Mouse (Mus musculus): ENCODE measurements around the gene Erbb2.

Erbb2 gene

DNA sequence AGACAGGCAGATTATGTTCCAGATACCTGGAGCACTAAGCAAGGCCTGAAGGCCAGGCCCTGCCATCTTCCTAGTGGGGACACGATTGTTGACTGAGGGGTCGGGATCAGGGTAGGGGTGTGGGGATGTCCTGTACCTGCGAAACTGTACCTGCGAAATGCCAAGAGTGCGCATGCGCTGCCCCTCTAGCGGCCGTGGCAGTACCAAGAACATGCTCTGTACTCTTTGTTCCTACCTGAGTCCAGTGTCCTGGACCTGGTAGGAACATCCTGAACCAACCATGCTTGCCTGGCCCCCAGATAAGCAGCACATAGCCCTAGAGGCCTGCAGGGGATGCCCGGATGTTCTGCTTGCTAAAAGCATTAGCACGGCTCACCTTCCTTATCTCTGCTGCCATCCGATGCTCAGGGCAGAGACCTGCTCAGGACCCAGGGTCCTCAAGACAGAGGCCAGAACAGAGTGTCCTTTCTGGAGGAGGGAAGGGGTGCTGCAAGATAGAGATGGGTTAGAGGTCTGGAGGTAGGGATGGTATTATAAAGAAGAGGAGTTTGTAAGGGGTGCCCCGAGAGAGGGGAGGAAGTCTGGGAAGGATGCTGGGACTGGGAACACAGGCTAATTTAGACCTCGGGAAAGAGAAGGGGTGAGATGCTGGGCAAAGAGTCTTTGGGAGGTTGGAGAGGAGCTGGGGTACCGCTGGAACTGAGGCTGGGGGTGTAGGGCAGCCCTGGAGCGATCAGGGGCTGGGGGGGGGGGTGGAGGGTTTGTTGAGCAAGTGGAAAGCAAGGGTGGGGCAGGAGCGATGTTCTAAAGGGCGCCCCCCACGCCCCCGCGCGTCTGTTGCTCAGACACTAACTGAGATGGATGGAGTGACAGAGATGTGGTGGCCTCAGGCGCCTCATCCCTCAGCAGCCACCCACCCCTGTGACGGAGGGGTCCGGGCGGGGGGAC is 26.4 kb upstream of the Erbb2 start, which contains the start of gene Pnmt:
Gene Pnmt, plus strand, starts transcription at position 813 of the 948 bp plus-strand sequence.
- DNase-seq (ENCODE audit: low spot score) = no peak

DNA sequence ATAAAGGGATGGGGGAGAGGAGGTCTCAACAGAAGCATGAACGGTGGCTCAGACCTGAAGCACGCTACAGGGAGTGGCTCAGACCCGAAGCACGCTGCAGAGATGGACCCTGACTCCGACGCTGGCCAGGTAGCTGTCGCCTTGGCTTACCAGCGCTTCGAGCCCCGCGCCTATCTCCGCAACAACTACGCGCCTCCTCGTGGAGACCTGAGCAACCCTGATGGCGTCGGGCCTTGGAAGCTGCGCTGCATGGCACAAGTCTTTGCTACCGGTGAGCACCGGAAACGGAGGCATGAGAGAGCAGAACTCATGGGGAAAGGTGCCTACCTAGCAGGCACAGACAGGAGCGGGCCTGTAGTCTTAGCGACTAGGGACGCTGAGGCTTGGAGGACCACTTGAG is 25.7 kb upstream of the Erbb2 start:
- no peak for DNase-seq (ENCODE audit: low spot score)

DNA sequence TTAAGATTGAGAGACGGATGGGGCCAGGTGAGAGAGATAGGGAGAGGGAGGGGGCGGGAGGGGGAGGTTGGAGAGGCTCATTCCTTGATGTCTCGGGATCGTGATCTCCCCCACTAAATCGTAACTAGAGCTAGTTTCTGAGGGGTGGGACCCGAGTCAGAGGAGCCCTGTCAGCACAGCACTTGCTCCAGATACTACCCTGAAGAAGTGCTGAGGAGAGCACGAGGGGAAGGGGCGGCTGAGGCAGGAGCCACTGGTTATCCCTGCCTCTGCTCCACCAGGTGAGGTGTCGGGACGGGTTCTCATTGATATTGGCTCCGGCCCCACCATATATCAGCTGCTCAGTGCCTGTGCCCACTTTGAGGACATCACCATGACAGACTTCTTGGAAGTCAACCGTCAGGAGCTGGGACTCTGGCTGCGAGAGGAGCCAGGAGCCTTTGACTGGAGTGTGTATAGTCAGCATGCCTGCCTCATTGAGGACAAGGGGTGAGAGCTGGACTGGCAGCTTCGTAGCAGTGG is 25.2 kb upstream of the Erbb2 start:
- no peak for DNase-seq (ENCODE audit: low spot score)

DNA sequence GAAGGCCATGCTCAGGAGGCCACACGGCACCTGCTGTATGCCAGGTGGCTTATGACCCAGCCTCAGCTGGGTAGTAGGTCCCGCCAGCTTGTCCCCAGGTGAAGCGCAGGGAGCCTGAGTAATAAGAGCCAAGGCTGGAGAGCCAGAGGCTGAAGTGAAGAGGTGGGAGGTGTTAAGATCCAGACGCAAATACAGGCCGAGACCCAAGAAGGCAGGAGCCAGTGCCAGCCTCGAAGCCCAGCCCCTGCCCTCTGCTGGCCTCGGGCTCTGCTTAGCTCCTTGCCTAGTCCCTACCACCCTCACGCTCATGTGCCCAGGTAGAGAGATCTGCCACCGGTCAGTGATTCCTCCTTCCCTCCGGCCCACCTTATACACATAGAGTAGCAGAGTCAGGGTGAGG is 24.0 kb upstream of the Erbb2 start:
- no peak for DNase-seq (ENCODE audit: low spot score)

DNA sequence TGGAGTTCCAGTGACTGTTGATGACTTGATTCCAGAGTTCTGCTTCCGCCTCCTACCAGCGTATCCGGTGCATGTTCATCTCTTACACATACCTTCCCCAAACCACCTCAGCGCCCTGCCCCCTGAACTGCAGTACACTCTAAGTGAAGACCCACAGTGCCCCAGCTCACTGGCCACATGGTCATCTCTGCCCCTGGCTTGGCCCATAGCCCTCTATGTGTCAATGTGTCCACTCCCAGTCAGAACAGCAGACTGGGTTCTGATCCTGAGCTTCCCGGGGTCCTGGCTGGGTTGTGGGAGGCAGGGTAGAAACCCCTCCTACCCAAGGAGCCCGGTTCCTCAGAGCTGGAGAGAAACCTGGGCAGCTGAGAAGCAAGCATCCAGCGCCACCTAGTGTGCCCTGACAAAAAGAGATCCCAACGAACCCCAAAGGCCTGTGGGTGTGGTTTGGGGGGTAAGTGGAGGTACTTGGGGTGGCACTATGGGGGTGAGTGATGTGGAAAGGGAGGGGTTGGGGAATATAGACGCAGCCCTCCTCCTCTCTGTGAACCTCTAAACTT is 23.0 kb upstream of the Erbb2 start:
- DNase-seq (ENCODE audit: low spot score) = no peak

GRCm38 (mm10) chr11:98390141-98390540 is 22.1 kb upstream of the Erbb2 start:
- DNase-seq (ENCODE audit: low spot score) = no peak

DNA sequence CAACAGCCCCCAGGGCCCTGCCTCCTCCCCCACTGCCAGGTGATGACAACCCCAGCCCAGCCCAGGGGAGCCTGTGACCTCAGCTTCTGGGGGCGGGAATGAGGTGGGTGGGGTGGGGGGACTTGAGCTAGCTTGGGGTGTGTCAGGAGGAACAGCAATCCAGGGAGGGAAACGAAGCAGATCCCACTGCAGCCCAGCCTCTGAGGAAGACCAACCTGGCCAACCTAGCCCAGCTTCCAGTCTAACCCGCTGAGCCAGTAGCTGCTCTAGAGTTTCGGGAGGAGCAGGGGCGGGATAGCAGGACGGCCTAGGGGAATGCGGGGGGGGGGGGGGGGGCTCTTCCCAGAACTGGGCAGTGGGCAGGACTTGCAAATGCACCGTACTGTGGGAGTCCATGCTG is 20.2 kb upstream of the Erbb2 start:
- DNase-seq (ENCODE audit: low spot score) = no peak

DNA sequence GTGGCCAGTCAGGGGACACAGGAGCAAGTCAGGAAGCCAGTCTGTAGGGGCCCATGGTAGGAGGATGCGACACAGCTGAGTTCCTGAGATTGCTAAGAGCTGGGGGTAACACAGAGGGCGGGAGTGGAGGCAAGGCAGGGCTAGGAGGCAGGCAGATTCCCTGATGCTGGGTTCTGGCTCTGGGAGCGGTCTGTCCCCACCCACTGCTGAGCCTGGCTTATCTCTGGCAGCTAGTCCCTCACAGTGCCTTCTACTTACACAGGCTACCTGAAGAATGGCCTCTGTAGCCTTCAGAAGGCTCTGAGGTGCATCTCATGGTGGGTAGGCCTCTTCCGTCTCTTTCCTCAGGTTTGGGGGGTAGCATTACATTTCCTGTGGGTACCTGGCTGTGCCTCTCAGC is 19.6 kb upstream of the Erbb2 start:
- DNase-seq (ENCODE audit: low spot score) = no peak

DNA sequence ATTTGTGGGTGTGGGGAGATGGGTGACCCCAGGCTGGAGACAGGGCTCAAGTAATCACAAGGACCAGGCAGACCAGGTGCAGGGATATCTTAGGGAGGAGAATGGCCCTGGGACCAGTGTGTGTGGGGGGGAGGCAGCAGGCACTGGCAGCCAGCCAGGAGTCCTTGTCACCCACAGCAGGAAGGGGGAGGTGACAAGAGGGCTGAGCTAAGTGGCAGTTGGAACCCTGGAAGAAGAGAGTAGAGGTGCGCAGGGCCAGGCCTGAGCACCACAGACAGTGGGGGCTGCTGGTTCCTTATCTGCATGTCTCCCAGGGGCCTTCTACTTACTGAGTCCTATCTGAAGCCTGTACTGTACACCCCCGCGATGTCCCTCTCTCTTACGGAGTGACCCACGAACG is 19.0 kb upstream of the Erbb2 start:
- DNase-seq (ENCODE audit: low spot score) = no peak

- DNase-seq (ENCODE audit: low spot score) = no peak
Measured at GRCm38 (mm10) chr11:98394301-98394700, 18.0 kb upstream of the Erbb2 start.

DNA sequence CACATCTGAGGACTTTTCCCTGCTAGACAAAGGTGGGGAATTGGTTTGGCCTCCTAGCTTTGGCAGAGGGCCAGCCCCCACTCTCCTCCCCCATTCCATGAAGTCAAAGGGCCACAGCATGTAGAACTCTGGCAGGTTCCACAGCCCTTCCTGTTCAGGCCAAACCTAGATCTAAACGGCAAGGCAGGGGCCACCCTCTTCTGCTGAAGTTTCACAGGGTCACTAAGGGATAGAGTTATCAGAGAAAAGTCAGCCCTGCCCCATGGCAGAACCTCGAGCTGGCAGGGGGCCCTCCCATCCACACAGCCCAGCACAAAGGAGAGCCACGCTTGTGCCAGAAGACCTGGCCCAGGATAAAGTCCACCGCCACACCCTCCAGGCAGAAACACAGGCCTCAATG is 17.2 kb upstream of the Erbb2 start:
- DNase-seq (ENCODE audit: low spot score) = no peak

- DNase-seq (ENCODE audit: low spot score) = no peak
Measured at GRCm38 (mm10) chr11:98397946-98398345, 14.3 kb upstream of the Erbb2 start.

DNA sequence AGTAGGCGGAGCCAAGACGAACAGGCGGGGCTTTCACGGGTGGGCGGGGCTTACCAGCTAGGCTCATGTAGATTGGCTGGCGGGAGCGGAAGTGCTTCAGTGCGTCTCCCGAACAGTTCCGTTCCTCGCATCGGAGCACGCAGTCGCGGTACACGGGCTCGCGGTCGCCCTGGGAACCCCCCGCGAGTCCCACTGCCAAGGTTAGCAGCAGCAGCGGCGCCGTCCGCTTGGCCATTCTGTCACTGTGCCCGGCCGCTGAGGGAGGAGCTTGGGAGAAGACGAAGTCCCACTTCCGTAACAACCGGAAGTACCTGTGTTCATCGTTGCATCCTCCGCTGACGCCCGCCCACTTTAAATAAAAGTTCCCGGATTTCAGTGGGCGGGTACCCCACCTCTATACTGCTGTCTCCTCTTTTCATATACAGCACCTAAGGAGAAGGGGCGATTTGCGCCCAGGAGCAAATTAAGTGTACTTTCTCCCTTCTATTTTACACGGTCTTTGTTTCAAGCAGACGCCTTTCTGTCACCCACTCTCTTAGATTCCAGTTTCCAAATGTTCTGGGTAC is 12.0 kb upstream of the Erbb2 start, which contains the start of gene Pgap3:
Gene Pgap3, minus strand, starts transcription at position 330 of the 566 bp plus-strand sequence.
- peak; percentile 39 for DNase-seq (ENCODE audit: low spot score)

DNA sequence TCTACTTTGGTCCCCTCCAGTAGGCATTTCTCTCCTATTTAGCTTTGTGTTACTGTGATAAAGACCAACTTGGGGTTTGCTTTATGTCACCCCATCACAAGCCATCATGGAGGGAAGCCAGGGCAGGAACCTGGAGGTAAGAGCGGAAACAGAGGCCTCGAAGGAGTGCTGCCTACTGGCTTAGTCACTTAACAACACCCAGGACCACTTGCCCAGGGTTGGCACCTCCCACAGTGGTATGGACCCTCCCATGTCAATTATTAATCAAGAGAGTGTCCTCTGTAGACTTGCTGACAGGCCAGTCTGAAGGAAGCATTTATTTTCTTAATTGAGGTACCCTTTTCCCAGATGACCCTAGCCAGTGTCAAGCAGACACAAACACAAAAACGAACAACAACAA is 11.5 kb upstream of the Erbb2 start:
- no peak for DNase-seq (ENCODE audit: low spot score)

DNA sequence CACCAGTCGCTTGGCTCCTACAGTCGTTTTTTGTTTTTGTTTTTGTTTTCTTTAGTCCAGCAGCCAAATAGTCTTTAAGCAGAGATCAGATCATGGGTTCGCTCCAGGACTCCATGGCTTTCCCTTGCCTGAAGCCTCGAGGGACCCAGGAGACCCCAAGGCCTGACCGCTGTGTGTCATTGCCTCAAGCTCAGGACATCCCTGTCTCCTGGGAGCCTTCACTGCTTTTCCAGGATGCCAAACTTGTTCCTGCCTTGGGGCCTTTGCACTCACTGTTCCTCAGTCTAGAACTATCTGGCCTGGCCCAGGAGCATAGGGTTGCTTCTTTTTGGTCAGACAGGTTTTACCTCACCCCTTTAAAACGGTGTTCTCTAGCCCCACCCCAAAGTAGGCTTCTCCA is 5.6 kb upstream of the Erbb2 start:
- no peak for DNase-seq (ENCODE audit: low spot score)

GRCm38 (mm10) chr11:98408872-98409271 is 3.4 kb upstream of the Erbb2 start:
- DNase-seq (ENCODE audit: low spot score) = no peak

DNA sequence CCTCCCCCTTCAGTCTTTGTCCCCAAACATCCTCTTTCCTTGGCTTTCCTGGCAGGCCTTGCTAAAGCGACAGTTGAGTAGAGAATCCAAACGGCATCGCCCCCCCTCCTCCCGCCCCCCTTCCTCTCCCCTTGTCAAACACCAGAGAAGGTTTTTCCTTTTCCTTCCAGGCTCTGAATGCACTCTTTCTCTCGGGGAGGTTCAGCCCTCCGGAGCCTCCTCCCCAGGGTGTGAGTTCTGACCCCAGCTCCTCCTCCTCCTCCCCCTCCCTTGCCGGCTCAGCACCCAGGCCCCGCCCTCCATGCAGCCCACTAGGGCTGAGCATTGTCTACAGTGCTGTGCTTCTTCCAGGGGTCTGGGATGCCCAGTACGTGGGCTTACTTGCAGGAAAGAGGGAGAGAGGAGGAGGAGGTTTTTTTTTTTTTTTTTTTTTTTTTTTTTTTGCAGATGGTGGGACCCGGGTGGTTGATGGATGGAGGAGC is 2.9 kb upstream of the Erbb2 start:
- no peak for DNase-seq (ENCODE audit: low spot score)

- DNase-seq (ENCODE audit: low spot score) = no peak
Measured at GRCm38 (mm10) chr11:98412797-98413301, 579 bp downstream of the Erbb2 start.

- no peak for DNase-seq (ENCODE audit: low spot score)
Measured at GRCm38 (mm10) chr11:98413731-98414130, 1.5 kb downstream of the Erbb2 start.

- DNase-seq (ENCODE audit: low spot score) = no peak
Measured at GRCm38 (mm10) chr11:98414162-98414561, 1.9 kb downstream of the Erbb2 start.

DNA sequence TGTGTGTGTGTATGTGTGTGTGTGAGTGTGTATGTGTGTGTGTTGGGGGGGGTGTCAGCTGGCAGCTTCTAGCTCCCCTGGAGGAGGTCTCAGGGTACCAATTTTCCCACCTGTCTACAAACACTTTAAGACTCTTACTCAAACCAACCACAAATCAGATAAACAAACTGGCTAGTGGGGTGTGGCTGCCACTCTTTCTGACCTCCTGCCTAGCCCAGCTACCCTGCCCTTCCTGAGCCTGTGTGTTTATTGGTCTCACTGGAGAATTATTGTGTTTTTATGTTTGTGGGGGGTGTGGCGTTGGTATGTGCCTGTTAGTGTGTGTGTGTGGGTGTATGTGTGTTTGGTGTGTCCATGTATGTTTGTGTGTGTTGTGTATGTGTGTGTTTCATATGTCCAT is 4.8 kb downstream of the Erbb2 start:
- DNase-seq (ENCODE audit: low spot score) = no peak

GRCm38 (mm10) chr11:98418273-98418672 is 6.0 kb downstream of the Erbb2 start:
- no peak for DNase-seq (ENCODE audit: low spot score)
